Mouse (Mus musculus) fat pad, adult 2 months (tissue): ENCODE measurements around the gene Ttc4.

Source experiments
- DNase-seq: peaks from one replicate; pipeline ENCODE4 v3.0.0-alpha.2; 2011; ENCODE audit warnings: low read depth, low spot score; ENCODE audit errors: extremely low read depth

Gene Ttc4

DNA sequence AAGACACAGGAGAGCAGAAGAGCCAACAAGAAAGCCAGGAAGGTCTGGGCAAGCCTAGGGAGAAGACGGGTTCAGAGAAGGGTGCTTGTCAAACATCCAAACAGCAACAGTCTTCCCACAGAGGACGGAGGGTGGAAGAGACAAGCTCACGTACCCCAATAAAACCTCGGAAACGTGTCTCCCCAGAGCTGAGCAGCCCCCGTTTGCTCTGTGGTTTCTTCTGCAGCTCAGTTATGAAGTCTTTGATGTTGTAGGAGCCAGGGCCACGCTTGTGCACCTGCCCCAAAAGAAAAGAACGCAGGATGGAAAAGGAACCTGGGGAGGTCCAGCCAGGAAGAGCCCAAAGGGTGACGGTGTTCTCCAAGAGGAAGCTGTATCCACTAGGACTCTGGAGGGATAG, 63.9 kb downstream of the Ttc4 start:
- DNase-seq: no peak

DNA sequence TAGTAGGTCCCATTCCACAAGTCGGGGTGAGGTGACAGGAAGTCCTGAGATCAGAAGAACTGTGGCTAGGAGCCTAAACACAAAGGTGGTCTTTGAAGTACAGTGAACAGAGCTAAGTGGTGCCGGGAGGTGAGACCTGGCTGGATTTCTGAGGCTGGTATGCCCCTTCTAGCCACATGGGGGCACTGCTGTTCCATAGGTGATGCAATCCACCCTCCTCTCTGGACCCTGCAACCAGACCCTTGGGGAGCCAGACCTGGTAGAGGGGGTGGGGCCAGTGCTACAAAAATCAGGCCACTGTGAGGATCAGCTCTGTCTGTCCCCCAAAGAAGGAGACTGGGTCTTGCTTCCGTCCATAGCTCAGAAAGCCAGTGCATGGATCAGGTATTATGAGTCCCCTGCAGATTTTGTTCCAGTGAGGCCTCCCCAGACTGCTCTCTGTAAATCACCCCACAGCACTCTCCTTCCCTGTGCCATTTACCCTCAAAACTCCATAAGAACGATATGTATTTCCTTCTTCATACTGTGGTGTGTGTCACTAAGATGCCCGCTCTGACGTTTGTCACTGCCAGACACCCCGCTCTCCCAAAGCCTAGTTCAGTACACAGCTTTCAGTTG, 64.5 kb downstream of the Ttc4 start:
- DNase-seq: no peak

DNA sequence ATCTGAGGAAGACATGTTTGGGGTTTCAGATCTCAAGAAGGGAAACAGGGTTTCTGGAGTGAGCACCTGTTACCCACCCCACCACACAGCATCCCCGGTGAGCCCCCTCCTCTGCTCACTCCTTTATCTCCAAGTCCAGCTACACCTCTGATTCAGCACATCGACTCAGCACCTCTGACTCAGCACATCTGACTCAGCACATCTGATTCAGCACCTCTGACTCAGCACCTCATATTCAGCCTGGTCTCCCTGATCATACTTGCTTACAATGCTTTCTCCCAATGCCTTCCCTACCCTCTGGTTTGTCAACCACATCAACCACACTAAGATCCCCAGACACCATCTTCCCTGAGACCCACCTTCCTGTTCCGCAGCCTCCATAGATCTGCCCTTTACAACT, 65.2 kb downstream of the Ttc4 start:
- no peak for DNase-seq

DNA sequence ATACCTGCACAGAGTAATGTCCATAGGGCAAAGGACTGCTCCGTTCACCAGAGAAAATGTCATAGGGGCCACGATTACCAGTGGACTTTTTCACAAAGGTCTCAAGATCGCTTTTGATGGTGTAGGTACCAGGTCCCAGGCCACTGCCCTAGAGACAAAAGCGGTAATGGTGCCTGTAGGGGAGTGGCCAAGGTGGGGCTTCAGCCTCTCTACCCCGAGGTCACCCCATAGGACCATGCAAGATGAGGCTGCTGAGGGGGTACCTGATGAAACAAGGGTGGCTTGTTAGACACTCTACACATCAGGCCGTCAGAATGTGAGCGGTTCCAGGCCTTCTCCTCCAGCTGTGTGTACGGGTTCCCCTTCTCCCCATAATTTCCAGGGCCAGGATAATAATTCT, 65.6 kb downstream of the Ttc4 start:
- DNase-seq: no peak
